Mouse (Mus musculus) liver, adult 2 months (tissue): ENCODE measurements around the gene Ythdf2. TPM values are rescaled to one million over a fixed set of nuclear protein-coding genes. Genes with fewer than 3 reads are reported as not detected.
A peak's percentile ranks its signal among the peaks of the same experiment; 100 is the strongest.

ENCODE experiments used
- DNase-seq: peaks from one replicate; pipeline ENCODE4 v3.0.0-alpha.2; 2011; ENCODE audit warnings: low read depth, low spot score; ENCODE audit errors: extremely low read depth
- H3K27ac ChIP-seq: fragments of 200-500 bp; replicated peaks from 2 replicates; pipeline ENCODE4 v1.5.1; 2012; ENCODE audit warnings: low read depth, mild to moderate bottlenecking, control low read depth, inconsistent platforms, low read length; ENCODE audit not compliant: insufficient read depth
- H3K27me3 ChIP-seq: fragments of 200-500 bp; 2 replicates; pipeline ENCODE4 v1.6.1; 2012; ENCODE audit warnings: mild to moderate bottlenecking, moderate library complexity, low read length, inconsistent platforms; ENCODE audit not compliant: control insufficient read depth, insufficient read depth
- H3K36me3 ChIP-seq: fragments of 200-500 bp; 2 replicates; pipeline ENCODE4 v1.6.1; 2012; ENCODE audit warnings: low read length, inconsistent platforms; ENCODE audit not compliant: control insufficient read depth, insufficient read depth
- H3K4me1 ChIP-seq: fragments of 200-500 bp; 2 replicates; pipeline ENCODE4 v1.6.1; 2011; ENCODE audit warnings: low read length; ENCODE audit not compliant: control insufficient read depth, insufficient read depth
- H3K4me3 ChIP-seq: fragments of 200-500 bp; 2 replicates; pipeline ENCODE4 v1.5.1; 2011; ENCODE audit warnings: low read depth, mild to moderate bottlenecking, control low read depth, low read length, moderate library complexity; ENCODE audit not compliant: insufficient read depth
- H3K79me2 ChIP-seq: fragments of 200-500 bp; 2 replicates; pipeline ENCODE4 v1.6.1; 2012; ENCODE audit warnings: inconsistent platforms, mild to moderate bottlenecking, low read length, moderate library complexity; ENCODE audit not compliant: control insufficient read depth, insufficient read depth
- H3K9ac ChIP-seq: fragments of 200-500 bp; 2 replicates; pipeline ENCODE4 v1.6.1; 2012; ENCODE audit warnings: low read depth, mild to moderate bottlenecking, control low read depth, inconsistent platforms, low read length
- CTCF ChIP-seq: fragments of 200-500 bp; IDR thresholded peaks from 2 replicates; pipeline ENCODE4 v1.5.1; 2011; ENCODE audit warnings: low read depth, low read length, control low read depth
- POLR2A ChIP-seq: fragments of 200-500 bp; IDR thresholded peaks from 2 replicates; pipeline ENCODE4 v1.6.1; 2011; ENCODE audit warnings: low read length, control low read depth; ENCODE audit not compliant: insufficient read depth; ENCODE audit errors: extremely low read depth
- WGBS: fragments of 180-500 bp; shearing (Covaris S2); methylation state at CpG from one replicate; pipeline ENCODE4 v1.1.7; 2018; 5-methylcytosine and 5-hydroxymethylcytosine counted together
- polyA plus RNA-seq: library from polyadenylated mRNA; depleted of rRNA; stranded (reverse); fragments of >200 nt; gene quantifications from 2 replicates; pipeline ENCODE4 v1.2.3, GENCODE M21; 2012
- total RNA-seq: library from RNA; depleted of rRNA; stranded (reverse); fragments of >200 nt; gene quantifications from 2 replicates; pipeline ENCODE4 v1.2.3, GENCODE M21; 2014

The Ythdf2 gene
- total and polyA plus RNA-seq, 2 experiments, result 11.2 to 13.1 TPM

DNA sequence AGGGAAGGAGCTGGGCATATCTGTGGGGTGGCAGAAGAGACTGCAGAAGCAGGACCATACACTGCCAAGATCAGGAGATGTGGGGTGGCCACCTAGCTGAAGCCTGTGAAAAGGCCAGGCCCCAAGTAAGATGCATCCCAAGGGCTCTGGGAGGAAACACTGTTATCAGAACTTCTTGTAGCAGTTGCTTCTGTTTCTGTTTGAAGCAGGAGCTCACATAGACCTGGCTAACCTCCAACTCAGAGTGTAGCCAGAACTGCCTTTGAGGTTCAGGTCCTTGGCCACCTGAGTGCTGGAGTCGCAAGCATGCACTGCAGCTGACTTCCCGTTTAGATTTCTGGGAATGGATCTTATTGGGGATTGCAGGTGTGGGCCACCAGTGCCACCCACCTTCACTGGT lies 5.7 kb upstream of the Ythdf2 start:
- H3K4me1 ChIP-seq, result no peaks in the 10 kb centered on the region
- DNase-seq, result no peak
- H3K27ac ChIP-seq, result no peak overlapping the region
- no peak overlapping the region for H3K4me3 ChIP-seq
- 47% methylated on average over 2 of the region's 2 CpGs for WGBS
- no peaks in the 10 kb centered on the region for H3K79me2 ChIP-seq
- H3K27me3 ChIP-seq, result no peaks in the 10 kb centered on the region
- no peak overlapping the region for H3K9ac ChIP-seq
- TF ChIP-seq CTCF, result no peak
- no peak for TF ChIP-seq POLR2A
- H3K36me3 ChIP-seq, result no peaks in the 10 kb centered on the region

GRCm38 (mm10) chr4:132216602-132217001 lies 4.5 kb upstream of the Ythdf2 start:
- no peak overlapping the region for H3K9ac ChIP-seq
- no peak for DNase-seq
- no peaks in the 10 kb centered on the region for H3K27me3 ChIP-seq
- TF ChIP-seq POLR2A, result no peak
- no peak for TF ChIP-seq CTCF
- peaks cover 2% of the 10 kb centered on the region for H3K4me1 ChIP-seq
- no peak overlapping the region for H3K4me3 ChIP-seq
- no peak overlapping the region for H3K27ac ChIP-seq
- WGBS, result 71% methylated on average over 1 of the region's 1 CpGs
- no peaks in the 10 kb centered on the region for H3K36me3 ChIP-seq
- 0 out of 2 replicates have a peak, but pooled peaks cover 2% of the 10 kb centered on the region for H3K79me2 ChIP-seq

- 0 out of 2 replicates have a peak, but pooled peaks cover 2% of the 10 kb centered on the region for H3K36me3 ChIP-seq
- H3K4me1 ChIP-seq, result peaks cover 7% of the 10 kb centered on the region
- no peak overlapping the region for H3K27ac ChIP-seq
- no peak overlapping the region for H3K4me3 ChIP-seq
- TF ChIP-seq POLR2A (no peak), CTCF (no peak)
- WGBS, result 64% methylated on average over 4 of the region's 4 CpGs
- no peak for DNase-seq
- peaks cover 18% of the 10 kb centered on the region for H3K79me2 ChIP-seq
- H3K27me3 ChIP-seq, result no peaks in the 10 kb centered on the region
- no peak overlapping the region for H3K9ac ChIP-seq
These were observed 2.7 kb upstream of the Ythdf2 start for GRCm38 (mm10) chr4:132214847-132215246.

- H3K27me3 ChIP-seq, result no peaks in the 10 kb centered on the region
- DNase-seq, result no peak
- TF ChIP-seq POLR2A (no peak), CTCF (no peak)
- peak overlapping the region; percentile 98 for H3K4me3 ChIP-seq
- peaks cover 14% of the 10 kb centered on the region for H3K36me3 ChIP-seq
- peaks cover 11% of the 10 kb centered on the region for H3K4me1 ChIP-seq
- H3K27ac ChIP-seq, result peak overlapping the region; percentile 94
- under 1% methylated on average over 81 of the region's 89 CpGs for WGBS
- peak overlapping the region; percentile 100 for H3K9ac ChIP-seq
- H3K79me2 ChIP-seq, result peaks cover 32% of the 10 kb centered on the region
These were observed 786 bp downstream of the Ythdf2 start for GRCm38 (mm10) chr4:132211091-132211942.

DNA sequence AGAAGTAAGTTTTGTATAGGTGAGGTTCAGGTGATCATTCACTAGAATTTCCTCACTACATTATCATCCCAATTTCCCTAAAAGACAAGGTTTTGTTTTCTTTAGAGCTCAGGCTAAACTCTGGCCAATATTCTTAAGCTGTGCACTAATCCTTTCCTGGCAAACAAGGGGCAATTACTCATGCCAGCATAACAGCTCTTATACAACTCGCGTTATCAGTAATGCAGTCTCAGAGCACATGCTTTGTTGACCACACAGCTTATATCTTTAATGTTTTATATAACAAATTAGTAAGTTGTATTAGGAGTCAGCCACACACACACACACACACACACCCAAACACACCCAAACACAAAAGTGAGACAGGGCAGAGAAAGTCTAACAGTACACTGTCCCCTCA lies 1.8 kb downstream of the Ythdf2 start:
- Histone ChIP-seq H3K9ac (peak overlapping the region; percentile 100), H3K27ac (peak overlapping the region; percentile 10; the same call in 1 of the 2 replicates), H3K79me2 (peaks cover 37% of the 10 kb centered on the region), H3K36me3 (peaks cover 21% of the 10 kb centered on the region), H3K4me3 (peak overlapping the region; percentile 98; the same call in 1 of the 2 replicates), H3K27me3 (no peaks in the 10 kb centered on the region), H3K4me1 (peaks cover 11% of the 10 kb centered on the region)
- TF ChIP-seq CTCF (no peak), POLR2A (no peak)
- DNase-seq, result peak; percentile 50
- 10% methylated on average over 2 of the region's 2 CpGs for WGBS

DNA sequence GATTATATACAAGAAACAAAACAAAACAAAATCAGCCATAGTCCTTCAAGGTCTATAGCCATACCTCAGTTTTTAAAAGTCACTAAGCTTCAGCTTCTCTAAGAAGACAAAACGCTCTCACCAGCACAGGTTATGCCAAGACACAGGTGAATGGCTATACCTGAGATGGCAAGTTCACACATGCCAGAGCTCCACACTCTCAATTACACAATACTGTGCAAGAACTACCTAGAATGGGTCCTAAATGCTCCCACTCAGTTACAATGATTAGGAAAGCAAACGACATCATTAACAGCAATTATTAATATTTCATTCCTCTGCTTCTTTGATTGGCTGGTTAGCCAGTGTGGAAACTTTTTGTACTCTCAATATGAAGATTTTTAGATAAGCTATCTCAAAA lies 2.8 kb downstream of the Ythdf2 start:
- H3K4me3 ChIP-seq, result no peak overlapping the region
- peaks cover 46% of the 10 kb centered on the region for H3K79me2 ChIP-seq
- peaks cover 28% of the 10 kb centered on the region for H3K36me3 ChIP-seq
- DNase-seq, result no peak
- no peak overlapping the region for H3K27ac ChIP-seq
- H3K4me1 ChIP-seq, result peaks cover 11% of the 10 kb centered on the region
- no peak for TF ChIP-seq POLR2A
- TF ChIP-seq CTCF, result no peak
- H3K9ac ChIP-seq, result no peak overlapping the region
- WGBS, result 80% methylated on average over 2 of the region's 2 CpGs
- no peaks in the 10 kb centered on the region for H3K27me3 ChIP-seq
